Comparison of ENCODE assay signal across 9 mouse cellular contexts in the genomic region with DNA sequence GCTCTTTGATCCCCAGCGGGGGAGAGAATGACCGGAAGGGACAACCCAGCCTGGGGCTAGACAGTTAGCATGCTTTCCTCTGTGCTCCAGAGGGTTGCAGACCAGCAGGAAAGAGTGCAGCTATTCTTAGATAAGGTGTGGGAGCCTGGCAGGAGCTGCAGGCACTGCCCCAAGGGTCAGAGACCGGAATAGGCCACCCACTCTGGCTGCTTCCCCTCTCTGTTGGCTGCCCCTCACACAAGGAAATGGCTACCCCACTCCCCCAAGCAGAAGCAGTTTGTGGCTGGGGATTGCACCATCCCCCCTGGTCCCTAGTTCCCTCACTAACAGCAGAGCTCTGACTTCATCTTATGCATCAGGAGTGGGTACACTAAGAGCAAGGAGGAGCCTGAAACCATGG. TPM values are rescaled to one million over a fixed set of nuclear protein-coding genes. Genes with fewer than 3 reads are reported as not detected.
DNase-seq lines count a peak whose midpoint lies in the region; ATAC-seq and TF ChIP-seq lines count a peak whose summit lies in the region.
"Had no signal": no experiment of that assay in that cellular context is flagged by ENCODE, and none has a peak within 500 bp of the region (broad histone marks: within the 10 kb centered on the region; RNA-seq: fewer than 3 reads in every experiment).

No protein-coding gene starts in this region.

- ATAC-seq in embryonic facial prominence, embryonic 13.5 days (ENCODE audit: insufficient number of reproducible peaks, insufficient read depth, low FRiP score, low TSS enrichment, low read depth): 0 out of 2 replicates have a peak, but pooled peaks have one; percentile 43
- ATAC-seq in liver, embryonic 16.5 days (ENCODE audit: low read depth): peak; percentile 68
- ATAC-seq in CD4-positive, CD25-positive, alpha-beta regulatory T cell, adult 4 months: no peak
- ATAC-seq in forebrain, postnatal 0 days: no peak
- ATAC-seq in forebrain, embryonic 13.5 days: no peak
- ATAC-seq: midbrain, embryonic 13.5 days had no signal

- TF ChIP-seq CTCF in forebrain, postnatal 0 days (IDR thresholded peaks at IDR 0.05; ENCODE audit: low read depth): no peak

- H3K9ac ChIP-seq in embryonic facial prominence, embryonic 13.5 days: no peak overlapping the region
- no peak overlapping the region for H3K9ac ChIP-seq in liver, embryonic 16.5 days (ENCODE audit: low read depth, low read length)
- H3K9ac ChIP-seq in forebrain, postnatal 0 days: no peak overlapping the region
- no peak overlapping the region for H3K9ac ChIP-seq in forebrain, embryonic 13.5 days
- H3K9ac ChIP-seq: midbrain, embryonic 13.5 days had no signal

- WGBS in embryonic facial prominence, embryonic 13.5 days: 28% methylated on average over 3 of the region's 3 CpGs
- WGBS in liver, embryonic 16.5 days (ENCODE audit: insufficient replicate concordance): 14% methylated on average over 3 of the region's 3 CpGs
- 68% methylated on average over 3 of the region's 3 CpGs for whole genome bisulfite sequencing in forebrain, postnatal 0 days
- WGBS in forebrain, embryonic 13.5 days: 58% methylated on average over 3 of the region's 3 CpGs

- no peak overlapping the region for H3K27ac ChIP-seq in embryonic facial prominence, embryonic 13.5 days
- no peak overlapping the region for H3K27ac ChIP-seq in liver, embryonic 16.5 days (ENCODE audit: low read length)
- H3K27ac ChIP-seq in forebrain, postnatal 0 days (ENCODE audit: low read depth, low read length): no peak overlapping the region
- no peak overlapping the region for H3K27ac ChIP-seq in forebrain, embryonic 13.5 days
- H3K27ac ChIP-seq: midbrain, embryonic 13.5 days had no signal

- H3K27me3 ChIP-seq in embryonic facial prominence, embryonic 13.5 days: no peaks in the 10 kb centered on the region
- no peaks in the 10 kb centered on the region for H3K27me3 ChIP-seq in liver, embryonic 16.5 days (ENCODE audit: control insufficient read depth, insufficient read depth, low read depth, low read length)
- no peaks in the 10 kb centered on the region for H3K27me3 ChIP-seq in forebrain, postnatal 0 days (ENCODE audit: insufficient read depth, low read length)
- H3K27me3 ChIP-seq in forebrain, embryonic 13.5 days: no peaks in the 10 kb centered on the region
- H3K27me3 ChIP-seq: midbrain, embryonic 13.5 days had no signal

- H3K4me2 ChIP-seq in embryonic facial prominence, embryonic 13.5 days: no peak overlapping the region
- H3K4me2 ChIP-seq in liver, embryonic 16.5 days (ENCODE audit: low read depth, low read length): no peak overlapping the region
- no peak overlapping the region for H3K4me2 ChIP-seq in forebrain, postnatal 0 days (ENCODE audit: low read depth)
- no peak overlapping the region for H3K4me2 ChIP-seq in forebrain, embryonic 13.5 days
- H3K4me2 ChIP-seq: midbrain, embryonic 13.5 days had no signal

- H3K9me3 ChIP-seq in embryonic facial prominence, embryonic 13.5 days: no peaks in the 10 kb centered on the region
- no peaks in the 10 kb centered on the region for H3K9me3 ChIP-seq in liver, embryonic 16.5 days (replicated peaks; ENCODE audit: control insufficient read depth, low read length)
- H3K9me3 ChIP-seq in forebrain, postnatal 0 days (ENCODE audit: low read length): no peaks in the 10 kb centered on the region
- H3K9me3 ChIP-seq in forebrain, embryonic 13.5 days (replicated peaks): no peaks in the 10 kb centered on the region
- H3K9me3 ChIP-seq: midbrain, embryonic 13.5 days had no signal

- H3K4me1 ChIP-seq in embryonic facial prominence, embryonic 13.5 days: peaks cover 24% of the 10 kb centered on the region
- no peaks in the 10 kb centered on the region for H3K4me1 ChIP-seq in liver, embryonic 16.5 days (ENCODE audit: control insufficient read depth, low read depth, low read length)
- no peaks in the 10 kb centered on the region for H3K4me1 ChIP-seq in forebrain, postnatal 0 days (ENCODE audit: insufficient read depth)
- H3K4me1 ChIP-seq in forebrain, embryonic 13.5 days: no peaks in the 10 kb centered on the region
- H3K4me1 ChIP-seq: midbrain, embryonic 13.5 days had no signal

- peak; percentile 23 to 53 for DNase-seq in adrenal gland, adult (ENCODE audit: inconsistent age in 2 of 2, low spot score in 1 of 2)
- no peak for DNase-seq in adrenal gland, postnatal 4 days (ENCODE audit: low spot score in 2 of 2)
- peak; percentile 30 for DNase-seq in kidney, adult 11 months
- DNase-seq in forebrain, postnatal 0 days: no peak

- H3K4me3 ChIP-seq in embryonic facial prominence, embryonic 13.5 days: no peak overlapping the region
- H3K4me3 ChIP-seq in liver, embryonic 16.5 days (ENCODE audit: low read depth, low read length): no peak overlapping the region
- no peak overlapping the region for H3K4me3 ChIP-seq in forebrain, postnatal 0 days (ENCODE audit: low read depth, low read length)
- H3K4me3 ChIP-seq in forebrain, embryonic 13.5 days: no peak overlapping the region
- H3K4me3 ChIP-seq: midbrain, embryonic 13.5 days had no signal

- H3K36me3 ChIP-seq in embryonic facial prominence, embryonic 13.5 days: no peaks in the 10 kb centered on the region
- no peaks in the 10 kb centered on the region for H3K36me3 ChIP-seq in liver, embryonic 16.5 days (ENCODE audit: control insufficient read depth, insufficient read depth)
- H3K36me3 ChIP-seq in forebrain, postnatal 0 days (ENCODE audit: insufficient read depth): no peaks in the 10 kb centered on the region
- no peaks in the 10 kb centered on the region for H3K36me3 ChIP-seq in forebrain, embryonic 13.5 days (ENCODE audit: poor library complexity, severe bottlenecking)
- H3K36me3 ChIP-seq: midbrain, embryonic 13.5 days had no signal

RNA-seq across cellular contexts. Expression of a gene that starts 10.7 kb away (rescaled TPM):
- total RNA-seq in adrenal gland, postnatal 4 days (2021): 100 to 1,000 TPM in 1 of 2 experiments, 10 to 100 TPM in 1; 99.5 to 102 TPM
- 60.5 and 62.9 TPM in 2 replicates for polyA plus RNA-seq in embryonic facial prominence, embryonic 13.5 days (2015; fragmentation: Nextera tagmentation; extraction: Ambion mirVana)
- polyA plus RNA-seq in liver, embryonic 16.5 days (2015; fragmentation: Nextera tagmentation; extraction: Ambion mirVana): 7.7 and 9.4 TPM in 2 replicates
- under 1 TPM in 1 of 2 experiments, not detected in 1; 0.48 TPM for polyA plus RNA-seq in CD4-positive, CD25-positive, alpha-beta regulatory T cell, adult 4 months (2017; shearing (Covaris generic))
- 23.2 and 23.9 TPM in 2 replicates for total RNA-seq in forebrain, postnatal 0 days (2014; rRNA removed)
- 22.0 and 24.5 TPM in 2 replicates for polyA plus RNA-seq in forebrain, postnatal 0 days (2015; fragmentation: Nextera tagmentation; extraction: Ambion mirVana)
- polyA plus RNA-seq in forebrain, embryonic 13.5 days (2015; fragmentation: Nextera tagmentation; extraction: Ambion mirVana): 31.8 and 33.2 TPM in 2 replicates

Comparison
In these comparisons a context has a peak if more than half of its experiments do, and no peak if none do; other contexts are left out.
1. DNase-seq: peak in adrenal gland, adult (2 of 2) and kidney, adult 11 months (single experiment); none in adrenal gland, postnatal 4 days (0 of 2) and forebrain, postnatal 0 days (single experiment).
2. ATAC-seq: peak in embryonic facial prominence, embryonic 13.5 days (single experiment) and liver, embryonic 16.5 days (single experiment); none in CD4-positive, CD25-positive, alpha-beta regulatory T cell, adult 4 months (single experiment), forebrain, postnatal 0 days (single experiment) and forebrain, embryonic 13.5 days (single experiment).